Mouse (Mus musculus): Measurements from ENCODE around the gene Rhbg.
"Not testable (repeated sequence)": the region's sequence is repeated elsewhere in the genome, so short reads cannot be mapped to it uniquely, and the experiment has no call there.

- not testable (repeated sequence) for TF ChIP-seq EP300 (optimal IDR thresholded peaks at IDR 0.05); CTCF (IDR thresholded peaks at IDR 0.05; ENCODE audit: low read depth)
These were observed 33.7 kb upstream of the Rhbg start for GRCm38 (mm10) chr3:88288133-88288713.

All from stomach, postnatal 0 days (tissue).